Mouse (Mus musculus): ENCODE data around the gene Mybph.

GRCm38 (mm10) chr1:134194298-134195022 lies 1.2 kb downstream of the Mybph start:
- no peak for TF ChIP-seq CTCF (IDR thresholded peaks at IDR 0.05; ENCODE audit: low read depth)
- no peak for TF ChIP-seq EP300 (IDR thresholded peaks at IDR 0.05; ENCODE audit: low read depth)
